Mouse (Mus musculus): Measurements from ENCODE around the gene Nagk. TPM values are rescaled to one million over a fixed set of nuclear protein-coding genes. Genes with fewer than 3 reads are reported as not detected.

The Nagk gene
- total and polyA plus RNA-seq, 3 experiments: 4.8 to 11.6 (median 9.8) TPM

DNA sequence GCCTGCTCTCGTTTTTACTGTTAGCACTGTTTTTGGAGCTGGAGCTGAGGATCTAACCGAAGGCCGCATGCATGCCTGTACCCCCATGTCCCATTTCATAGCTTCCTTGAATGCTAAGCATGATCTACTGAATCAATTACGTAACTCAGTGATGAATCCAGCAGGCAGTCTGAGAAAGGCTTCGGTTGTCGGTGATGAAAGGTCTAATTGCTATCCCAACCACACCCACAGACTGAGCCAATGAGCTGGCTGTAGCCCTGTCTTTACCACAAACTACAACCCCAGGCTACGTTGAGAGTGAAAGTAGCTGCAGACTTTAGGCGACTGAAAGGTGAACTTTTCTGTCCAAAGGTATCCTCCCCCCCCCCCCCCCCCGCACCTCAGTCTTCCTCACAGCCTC is 20.7 kb upstream of the Nagk start:
- Histone ChIP-seq H3K9me3 (replicated peaks; ENCODE audit: low read length) (no peaks in the 10 kb centered on the region), H3K27me3 (replicated peaks) (no peaks in the 10 kb centered on the region), H3K27ac (ENCODE audit: insufficient read depth, low read depth) (no peak overlapping the region), H3K9ac (ENCODE audit: insufficient read depth, low read depth) (0 out of 2 replicates have a peak overlapping the region, but pooled peaks have one; percentile 20), H3K4me3 (replicated peaks in 1 of 3; ENCODE audit: low read depth in 2 of 3, low read length in 2 of 3, poor library complexity in 1 of 3) (peak overlapping the region; percentile 24 to 98 (median 31)), H3K79me2 (replicated peaks; ENCODE audit: control insufficient read depth, extremely low read depth, insufficient read depth, poor library complexity, severe bottlenecking) (peaks cover 11% of the 10 kb centered on the region), H3K36me3 (replicated peaks in 1 of 2; ENCODE audit: control insufficient read depth in 1 of 2, insufficient read depth in 1 of 2, low read length in 1 of 2) (peaks cover 39 to 50% of the 10 kb centered on the region in 2 experiments), H3K4me1 (ENCODE audit: control insufficient read depth in 1 of 2, insufficient read depth in 2 of 2) (peaks cover 7 to 33% of the 10 kb centered on the region in 2 experiments), H3K4me2 (ENCODE audit: insufficient read depth, low read depth, poor library complexity, severe bottlenecking) (peak overlapping the region; percentile 89)
- in situ Hi-C loops (cut with MboI; ENCODE audit: low pct_ligation_motif_present, low pct_unique_long_range_greater_than_20kb, low sequenced_read_pairs): no loop called here
- no peak for DNase-seq (ENCODE audit: extremely low read depth)
- dilution Hi-C loops (cut with MboI; ENCODE audit: extremely low pct_ligation_motif_present, extremely low pct_unique_long_range_greater_than_20kb, low sequenced_read_pairs): no loop called here
- TF ChIP-seq NRF1 (IDR thresholded peaks at IDR 0.05; ENCODE audit: low read depth, low read length): no peak
- no peak for TF ChIP-seq TBP (conservative IDR thresholded peaks at IDR 0.05; ENCODE audit: low read depth, low read length)
- no peak for TF ChIP-seq POLR2AphosphoS2 (IDR thresholded peaks at IDR 0.05; ENCODE audit: low read depth, low read length)
- TF ChIP-seq SIN3A (IDR thresholded peaks at IDR 0.05; ENCODE audit: low read length): no peak
- TF ChIP-seq MAZ (IDR thresholded peaks at IDR 0.05; ENCODE audit: low read depth, low read length): no peak
- no peak for TF ChIP-seq HCFC1 (IDR thresholded peaks at IDR 0.05; ENCODE audit: low read depth, low read length)

DNA sequence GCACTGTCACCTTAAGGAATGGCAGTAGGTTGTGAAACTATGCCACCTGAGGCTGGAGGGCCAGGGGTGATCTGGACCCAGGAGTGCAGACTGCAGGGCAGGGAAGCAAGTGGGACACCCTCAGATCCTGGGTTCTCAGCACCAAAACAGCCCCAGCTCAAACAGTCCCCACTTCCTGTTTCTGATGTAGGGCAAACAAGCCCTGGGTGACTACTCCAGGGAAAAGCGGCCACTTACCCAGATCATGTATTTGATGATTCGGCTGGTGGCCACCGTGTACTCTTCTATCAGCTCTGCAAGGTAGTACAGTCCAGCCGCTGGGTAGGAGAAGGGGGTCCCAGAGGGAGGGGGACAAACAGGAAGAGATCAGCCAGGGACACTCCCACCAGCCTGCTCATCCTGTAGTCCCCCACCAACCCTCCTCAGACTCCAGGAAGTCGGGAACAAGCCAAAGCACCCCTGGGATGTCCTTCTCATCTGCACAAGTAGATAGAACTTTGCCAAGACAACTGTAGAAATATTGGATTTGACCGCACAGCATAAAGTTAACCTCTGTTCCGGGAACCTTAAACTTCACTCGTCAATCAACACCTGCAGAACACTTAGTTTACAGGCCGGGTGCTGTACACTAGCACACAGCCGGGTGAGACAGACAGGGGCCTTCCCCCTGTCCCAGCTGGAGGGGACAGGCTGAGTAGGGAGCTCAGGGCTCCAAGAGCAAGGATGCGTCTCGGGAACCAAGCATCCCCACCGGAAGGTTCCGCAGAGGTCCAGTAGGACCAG is 19.8 kb upstream of the Nagk start:
- H3K9ac ChIP-seq (ENCODE audit: insufficient read depth, low read depth): peak overlapping the region; percentile 88
- peaks cover 31 to 42% of the 10 kb centered on the region in 2 experiments for H3K36me3 ChIP-seq (replicated peaks in 1 of 2; ENCODE audit: control insufficient read depth in 1 of 2, insufficient read depth in 1 of 2, low read length in 1 of 2)
- peak overlapping the region; percentile 85 to 98 (median 96) for H3K4me3 ChIP-seq (replicated peaks in 1 of 3; ENCODE audit: low read depth in 2 of 3, low read length in 2 of 3, poor library complexity in 1 of 3)
- H3K9me3 ChIP-seq (replicated peaks; ENCODE audit: low read length): peaks cover 3% of the 10 kb centered on the region
- peaks cover 7 to 29% of the 10 kb centered on the region in 2 experiments for H3K4me1 ChIP-seq (ENCODE audit: control insufficient read depth in 1 of 2, insufficient read depth in 2 of 2)
- in situ Hi-C loops (cut with MboI; ENCODE audit: low pct_ligation_motif_present, low pct_unique_long_range_greater_than_20kb, low sequenced_read_pairs): no loop called here
- peaks cover 11% of the 10 kb centered on the region for H3K79me2 ChIP-seq (replicated peaks; ENCODE audit: control insufficient read depth, extremely low read depth, insufficient read depth, poor library complexity, severe bottlenecking)
- H3K4me2 ChIP-seq (ENCODE audit: insufficient read depth, low read depth, poor library complexity, severe bottlenecking): peak overlapping the region; percentile 89
- no peak; the same call in 1 of the 2 replicates for TF ChIP-seq ELF1 (IDR thresholded peaks at IDR 0.05; ENCODE audit: low read depth, low read length)
- no peaks in the 10 kb centered on the region for H3K27me3 ChIP-seq (replicated peaks)
- DNase-seq (ENCODE audit: extremely low read depth): peak; percentile 25
- dilution Hi-C loops (cut with MboI; ENCODE audit: extremely low pct_ligation_motif_present, extremely low pct_unique_long_range_greater_than_20kb, low sequenced_read_pairs): no loop called here
- peak overlapping the region; percentile 29 for H3K27ac ChIP-seq (ENCODE audit: insufficient read depth, low read depth)

DNA sequence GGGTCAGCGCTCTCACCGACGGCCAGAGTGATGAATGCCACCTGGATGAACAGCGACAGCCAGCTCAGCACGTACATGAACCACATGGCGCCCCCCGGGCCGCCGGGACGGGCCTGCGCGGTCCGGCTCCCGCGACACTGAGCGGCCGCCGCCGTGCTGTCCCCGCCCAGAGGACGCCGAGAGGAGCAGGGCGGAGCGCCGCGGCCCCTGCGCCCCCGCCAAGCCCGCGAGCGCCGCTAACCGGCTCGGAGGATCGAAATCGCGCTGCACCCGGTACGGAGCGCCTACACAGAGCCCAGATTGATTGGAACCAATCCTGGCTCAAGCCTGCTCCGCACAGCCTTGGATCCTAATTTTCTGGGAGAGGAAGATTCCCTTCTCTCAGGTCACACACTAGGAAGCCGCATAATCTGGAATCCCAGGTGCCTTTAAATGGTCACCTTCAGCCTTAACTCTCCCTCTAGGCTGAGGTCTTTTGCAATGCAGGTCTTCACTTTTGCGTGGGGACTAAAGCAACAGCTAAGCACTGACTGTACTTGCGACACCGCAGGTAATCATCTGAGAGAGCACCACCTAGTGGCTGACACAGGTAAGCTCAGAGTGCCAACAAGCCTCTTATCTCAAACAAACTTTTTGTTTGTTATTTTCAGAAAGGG is 19.0 kb upstream of the Nagk start, which contains the start of gene Tex261:
Gene Tex261 (minus strand): TSS at position 176 of the 656 bp plus-strand sequence.
- peaks cover 11% of the 10 kb centered on the region for H3K79me2 ChIP-seq (replicated peaks; ENCODE audit: control insufficient read depth, extremely low read depth, insufficient read depth, poor library complexity, severe bottlenecking)
- H3K9ac ChIP-seq (ENCODE audit: insufficient read depth, low read depth): peak within 1 kb of the TSS; percentile 88
- in situ Hi-C loops (cut with MboI; ENCODE audit: low pct_ligation_motif_present, low pct_unique_long_range_greater_than_20kb, low sequenced_read_pairs): no loop called here
- TF ChIP-seq ZKSCAN1 (IDR thresholded peaks at IDR 0.05; ENCODE audit: borderline replicate concordance, low read depth, low read length): no peak
- TF ChIP-seq CHD2 (IDR thresholded peaks at IDR 0.05; ENCODE audit: low read length): 0 out of 2 replicates have a peak, but pooled peaks have one; percentile 59
- no peak for TF ChIP-seq RCOR1 (conservative IDR thresholded peaks at IDR 0.05; ENCODE audit: low read depth, low read length)
- TF ChIP-seq CTCF (conservative IDR thresholded peaks at IDR 0.05 in 1 of 2, IDR thresholded peaks at IDR 0.05 in 1 of 2; ENCODE audit: low read depth in 2 of 2, low read length in 2 of 2): peak; percentile 79 to 85
- TF ChIP-seq MEF2A (IDR thresholded peaks at IDR 0.05; ENCODE audit: borderline replicate concordance, low read depth, low read length): peak; percentile 56; the same call in 1 of the 2 replicates
- no peak for TF ChIP-seq CHD1 (IDR thresholded peaks at IDR 0.05; ENCODE audit: low read depth, low read length)
- TF ChIP-seq ETS1 (conservative IDR thresholded peaks at IDR 0.05; ENCODE audit: low read depth, low read length): no peak
- peak; percentile 85 for TF ChIP-seq NELFE (IDR thresholded peaks at IDR 0.05; ENCODE audit: low read depth, low read length)
- peak; percentile 53 for TF ChIP-seq SMC3 (IDR thresholded peaks at IDR 0.05; ENCODE audit: low read depth, low read length)
- no peak for TF ChIP-seq EP300 (IDR thresholded peaks at IDR 0.05; ENCODE audit: low read length)
- TF ChIP-seq JUN (IDR thresholded peaks at IDR 0.05; ENCODE audit: insufficient read depth, low read depth, low read length): no peak
- peak; percentile 76 for TF ChIP-seq NRF1 (IDR thresholded peaks at IDR 0.05; ENCODE audit: low read depth, low read length)
- peak; percentile 74; the same call in 1 of the 2 replicates for TF ChIP-seq UBTF (IDR thresholded peaks at IDR 0.05; ENCODE audit: low read depth, low read length)
- TF ChIP-seq ZMIZ1 (IDR thresholded peaks at IDR 0.05; ENCODE audit: low read depth, low read length): peak; percentile 93
- TF ChIP-seq PAX5 (IDR thresholded peaks at IDR 0.05; ENCODE audit: low read length): no peak
- 0 out of 2 replicates have a peak, but pooled peaks have one; percentile 37 for TF ChIP-seq KAT2A (IDR thresholded peaks at IDR 0.05; ENCODE audit: insufficient replicate concordance, low read length)
- peak; percentile 40 for TF ChIP-seq MAX (IDR thresholded peaks at IDR 0.05; ENCODE audit: low read length)

More for the DNA sequence above, 19.0 kb upstream of the Nagk start, which contains the start of gene Tex261:
- Histone ChIP-seq H3K4me3 (replicated peaks in 1 of 3; ENCODE audit: low read depth in 2 of 3, low read length in 2 of 3, poor library complexity in 1 of 3) (peak within 1 kb of the TSS; percentile 85 to 98 (median 96)), H3K4me2 (ENCODE audit: insufficient read depth, low read depth, poor library complexity, severe bottlenecking) (peak within 1 kb of the TSS; percentile 89), H3K27me3 (replicated peaks) (no peaks in the 10 kb centered on the region), H3K9me3 (replicated peaks; ENCODE audit: low read length) (peaks cover 3% of the 10 kb centered on the region), H3K36me3 (replicated peaks in 1 of 2; ENCODE audit: control insufficient read depth in 1 of 2, insufficient read depth in 1 of 2, low read length in 1 of 2) (peaks cover 26 to 34% of the 10 kb centered on the region in 2 experiments), H3K4me1 (ENCODE audit: control insufficient read depth in 1 of 2, insufficient read depth in 2 of 2) (peaks cover 7 to 27% of the 10 kb centered on the region in 2 experiments), H3K27ac (ENCODE audit: insufficient read depth, low read depth) (peak within 1 kb of the TSS; percentile 69)
- dilution Hi-C loops (cut with MboI; ENCODE audit: extremely low pct_ligation_motif_present, extremely low pct_unique_long_range_greater_than_20kb, low sequenced_read_pairs): no loop called here
- DNase-seq (ENCODE audit: extremely low read depth): peak; percentile 85

Measured in CH12.LX (cell line).